Mouse (Mus musculus) neural tube, embryonic 11.5 days (tissue): Measurements from ENCODE around the gene Tmbim7. TPM values are rescaled to one million over a fixed set of nuclear protein-coding genes. Genes with fewer than 3 reads are reported as not detected.

Source experiments
- ATAC-seq: fragments of 200-750 bp; cut with Nextera tagmentation; 2 replicates; pipeline ENCODE4 v1.8.0; 2017; ENCODE audit warnings: moderate number of reproducible peaks, mild to moderate bottlenecking, moderate TSS enrichment, moderate library complexity; ENCODE audit not compliant: insufficient read depth, low FRiP score, low TSS enrichment
- DNase-seq: peaks from one replicate; pipeline ENCODE4 v3.0.0-alpha.2; 2015; ENCODE audit warnings: low spot score
- H3K27ac ChIP-seq: fragments of 300-500 bp; sonication (generic); 2 replicates; pipeline ENCODE4 v1.5.1; 2014; ENCODE audit warnings: low read depth, mild to moderate bottlenecking, low read length
- H3K27me3 ChIP-seq: fragments of 300-500 bp; sonication (generic); 2 replicates; pipeline ENCODE4 v1.6.1; 2014; ENCODE audit warnings: mild to moderate bottlenecking, low read length, mixed read lengths; ENCODE audit not compliant: control insufficient read depth, insufficient read depth
- H3K36me3 ChIP-seq: fragments of 300-500 bp; sonication (generic); 2 replicates; pipeline ENCODE4 v1.6.1; 2014; ENCODE audit warnings: mild to moderate bottlenecking, low read length, moderate library complexity, mixed read lengths; ENCODE audit not compliant: control insufficient read depth, insufficient read depth
- H3K4me1 ChIP-seq: fragments of 300-500 bp; sonication (generic); 2 replicates; pipeline ENCODE4 v1.6.1; 2014; ENCODE audit warnings: low read length, mixed read lengths; ENCODE audit not compliant: control insufficient read depth, insufficient read depth
- H3K4me2 ChIP-seq: fragments of 300-500 bp; sonication (generic); 2 replicates; pipeline ENCODE4 v1.6.1; 2014; ENCODE audit warnings: low read depth, mild to moderate bottlenecking, moderate library complexity
- H3K4me3 ChIP-seq: fragments of 300-500 bp; sonication (generic); 2 replicates; pipeline ENCODE4 v1.5.1; 2014; ENCODE audit warnings: low read depth, low read length
- H3K9ac ChIP-seq: fragments of 300-500 bp; sonication (generic); 2 replicates; pipeline ENCODE4 v1.6.1; 2014; ENCODE audit warnings: mild to moderate bottlenecking, low read length
- H3K9me3 ChIP-seq: fragments of 300-500 bp; sonication (generic); 2 replicates; pipeline ENCODE4 v1.6.1; 2016; ENCODE audit warnings: low read length; ENCODE audit not compliant: control insufficient read depth
- WGBS: fragments of 180-500 bp; shearing (Covaris S2); extraction: QIAGEN DNeasy Blood & Tissue Kit; methylation state at CpG from one replicate; pipeline ENCODE4 v1.1.7; 2014; 5-methylcytosine and 5-hydroxymethylcytosine counted together
- polyA plus RNA-seq: library from polyadenylated mRNA; unstranded; fragments of >200 nt; fragmentation: Nextera tagmentation; extraction: Ambion mirVana; gene quantifications from 2 replicates; pipeline ENCODE4 v1.2.1, GENCODE M21; 2014

Gene Tmbim7
- polyA plus RNA-seq, 1 experiment from 2014 or later, result not detected

DNA sequence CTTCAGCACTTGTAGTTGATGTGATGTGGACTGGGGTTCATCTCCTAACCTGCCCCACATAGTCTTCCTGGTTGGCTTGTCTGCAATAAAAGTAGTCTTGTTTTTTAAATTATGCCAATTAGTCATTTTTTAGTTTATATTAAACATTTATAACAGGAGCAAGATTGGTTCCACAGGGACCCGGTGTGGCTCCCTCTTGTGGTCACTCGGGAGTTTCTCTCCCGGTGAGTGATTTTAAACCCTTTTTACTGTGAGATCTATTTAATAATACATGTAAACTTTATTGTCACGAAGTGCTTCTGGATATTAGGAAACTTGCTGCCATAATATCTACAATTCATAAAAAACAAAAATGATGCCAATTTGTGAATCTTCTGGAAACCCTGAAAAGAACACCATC lies 17.0 kb upstream of the Tmbim7 start:
- DNase-seq (no peak), ATAC-seq (no peak)
- Histone ChIP-seq H3K4me3 (no peak overlapping the region), H3K27ac (no peak overlapping the region), H3K4me2 (no peak overlapping the region), H3K9me3 (no peaks in the 10 kb centered on the region), H3K27me3 (no peaks in the 10 kb centered on the region), H3K9ac (no peak overlapping the region), H3K4me1 (no peaks in the 10 kb centered on the region), H3K36me3 (no peaks in the 10 kb centered on the region; the same call in 1 of the 2 replicates)
- 69% methylated on average over 4 of the region's 4 CpGs for WGBS

DNA sequence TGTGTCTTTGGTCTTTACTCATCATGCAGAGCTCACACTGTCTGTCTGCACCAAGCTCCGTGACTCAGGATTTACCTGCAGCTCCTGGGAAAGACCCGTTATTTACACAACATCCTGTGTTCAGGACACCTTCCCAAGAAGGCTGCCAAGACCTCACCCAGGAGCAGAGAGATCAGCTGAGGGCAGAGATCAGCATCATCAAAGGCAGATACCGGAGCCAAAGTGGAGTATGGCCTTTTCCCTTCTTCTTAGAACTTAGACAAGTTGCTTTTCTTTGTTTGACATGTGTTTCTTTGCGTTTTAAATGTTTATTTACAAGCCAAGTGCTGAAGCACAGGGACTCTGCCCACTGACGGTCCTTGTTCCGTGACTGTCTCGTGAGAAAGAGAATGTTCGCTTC lies 15.7 kb upstream of the Tmbim7 start:
- no peaks in the 10 kb centered on the region for H3K27me3 ChIP-seq
- no peak overlapping the region for H3K4me3 ChIP-seq
- no peak for ATAC-seq
- no peak overlapping the region for H3K27ac ChIP-seq
- H3K4me1 ChIP-seq, result no peaks in the 10 kb centered on the region
- 89% methylated on average over 8 of the region's 8 CpGs for WGBS
- no peaks in the 10 kb centered on the region; the same call in 1 of the 2 replicates for H3K36me3 ChIP-seq
- H3K9me3 ChIP-seq, result no peaks in the 10 kb centered on the region
- H3K9ac ChIP-seq, result no peak overlapping the region
- DNase-seq, result no peak
- no peak overlapping the region for H3K4me2 ChIP-seq

DNA sequence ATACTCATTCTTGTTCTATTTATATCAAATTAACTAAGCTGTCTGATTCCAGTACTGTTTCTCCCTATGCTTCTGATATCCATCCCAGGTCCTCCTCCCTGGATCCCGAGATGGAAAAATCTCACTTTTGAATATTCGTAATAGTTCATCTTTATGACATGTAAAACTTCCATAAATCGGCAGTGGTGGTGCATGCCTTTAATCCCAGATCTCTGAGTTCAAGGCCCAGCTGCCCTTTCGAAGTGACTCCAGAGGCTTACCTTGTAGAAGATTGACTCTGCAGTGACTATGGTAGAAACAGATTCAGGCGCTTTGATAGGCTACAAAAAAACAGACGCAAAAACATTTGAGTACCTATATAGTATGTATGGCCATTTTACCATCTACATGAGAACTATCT lies 6.4 kb upstream of the Tmbim7 start:
- Histone ChIP-seq H3K9me3 (no peaks in the 10 kb centered on the region), H3K4me1 (0 out of 2 replicates have a peak, but pooled peaks cover 4% of the 10 kb centered on the region), H3K36me3 (0 out of 2 replicates have a peak, but pooled peaks cover 3% of the 10 kb centered on the region), H3K27ac (no peak overlapping the region), H3K4me2 (no peak overlapping the region), H3K9ac (no peak overlapping the region), H3K4me3 (no peak overlapping the region), H3K27me3 (no peaks in the 10 kb centered on the region)
- WGBS, result 96% methylated on average over 6 of the region's 6 CpGs
- no peak for DNase-seq
- ATAC-seq, result no peak

DNA sequence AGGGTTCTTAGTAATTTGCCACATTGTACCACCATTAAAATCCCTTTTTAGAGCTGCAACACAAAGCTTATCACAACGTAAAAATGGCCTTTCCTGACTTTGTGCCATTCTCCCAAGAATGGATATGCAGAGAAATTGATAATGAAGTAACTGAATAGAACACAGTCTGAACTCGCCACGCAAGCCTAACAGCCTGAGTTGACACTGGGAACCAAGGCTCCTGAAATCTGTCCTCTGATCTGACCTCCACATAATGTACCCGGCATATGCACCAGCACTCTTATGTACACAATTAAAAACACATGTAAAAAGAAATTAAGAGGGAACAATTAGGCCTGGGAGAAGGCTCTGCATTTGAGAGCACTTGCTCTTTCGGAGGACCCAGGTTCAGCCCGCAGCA lies 5.7 kb upstream of the Tmbim7 start:
- Histone ChIP-seq H3K4me3 (no peak overlapping the region), H3K27ac (no peak overlapping the region), H3K9me3 (no peaks in the 10 kb centered on the region), H3K27me3 (no peaks in the 10 kb centered on the region), H3K36me3 (0 out of 2 replicates have a peak, but pooled peaks cover 3% of the 10 kb centered on the region), H3K9ac (no peak overlapping the region), H3K4me2 (no peak overlapping the region), H3K4me1 (0 out of 2 replicates have a peak, but pooled peaks cover 4% of the 10 kb centered on the region)
- 91% methylated on average over 6 of the region's 6 CpGs for whole genome bisulfite sequencing
- ATAC-seq, result no peak
- DNase-seq, result no peak

DNA sequence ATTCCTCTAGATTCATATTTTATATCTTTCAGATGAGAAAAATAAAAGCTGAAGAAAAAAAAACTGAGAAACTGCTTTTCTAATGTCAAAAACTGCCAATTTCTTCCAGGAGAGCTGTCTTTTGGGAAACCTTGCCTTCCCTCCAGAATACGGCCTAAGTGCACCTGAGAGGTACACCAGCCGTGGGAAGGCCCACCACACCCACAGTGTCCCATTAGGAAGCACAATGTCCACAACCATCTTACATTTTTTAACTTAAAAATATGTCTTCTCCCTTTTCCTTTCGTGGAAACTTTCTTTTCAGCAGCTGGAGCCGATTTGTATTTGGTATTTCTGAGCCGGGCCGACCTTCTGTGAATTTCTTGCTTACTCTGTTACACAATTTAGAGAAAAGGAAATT lies 4.4 kb upstream of the Tmbim7 start:
- Histone ChIP-seq H3K36me3 (0 out of 2 replicates have a peak, but pooled peaks cover 3% of the 10 kb centered on the region), H3K4me1 (0 out of 2 replicates have a peak, but pooled peaks cover 4% of the 10 kb centered on the region), H3K4me3 (peak overlapping the region; percentile 94), H3K9ac (peak overlapping the region; percentile 88), H3K4me2 (peak overlapping the region; percentile 61), H3K27ac (no peak overlapping the region), H3K9me3 (no peaks in the 10 kb centered on the region), H3K27me3 (no peaks in the 10 kb centered on the region)
- DNase-seq (no peak), ATAC-seq (no peak)
- WGBS, result 33% methylated on average over 6 of the region's 6 CpGs

DNA sequence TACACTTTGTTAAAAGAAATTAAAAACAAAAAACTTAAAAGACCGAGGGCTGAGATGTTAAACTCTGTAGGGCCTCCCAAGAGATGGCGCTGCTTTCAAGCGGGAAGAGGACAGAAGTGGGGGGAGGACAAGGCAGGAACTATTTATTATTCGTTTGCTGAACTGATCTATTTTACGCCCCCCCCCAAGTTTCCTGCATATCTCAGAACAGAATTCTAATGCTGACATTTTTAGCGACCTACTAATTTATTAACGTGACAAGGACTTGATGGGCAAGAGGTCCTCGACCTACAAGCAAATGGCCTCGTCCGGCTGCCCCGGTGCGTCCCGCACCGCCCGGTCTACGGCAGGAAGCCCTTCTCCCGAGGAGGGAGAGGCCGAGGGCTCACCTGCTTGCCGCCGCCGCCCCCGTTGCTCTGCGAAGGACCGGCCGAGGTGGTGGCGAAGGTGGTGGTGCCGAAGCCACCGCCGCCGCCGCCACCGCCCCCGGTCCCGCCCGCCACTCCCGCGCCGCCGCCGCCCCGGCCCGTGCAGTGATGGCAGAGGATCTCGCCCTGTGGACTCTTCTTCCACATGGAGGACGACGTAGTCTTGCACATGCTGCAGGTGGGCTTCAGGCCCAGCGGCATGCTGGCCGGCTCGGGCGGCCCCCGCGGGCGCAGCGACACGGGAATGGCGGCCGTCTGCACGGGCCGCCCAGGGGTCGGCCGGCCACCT lies 3.8 kb upstream of the Tmbim7 start:
- H3K9ac ChIP-seq, result peak overlapping the region; percentile 88
- H3K27me3 ChIP-seq, result no peaks in the 10 kb centered on the region
- peak overlapping the region; percentile 77 for H3K27ac ChIP-seq
- WGBS, result under 1% methylated on average over 55 of the region's 60 CpGs
- peak overlapping the region; percentile 94 for H3K4me3 ChIP-seq
- peak; percentile 77 for ATAC-seq
- peak overlapping the region; percentile 61 for H3K4me2 ChIP-seq
- H3K9me3 ChIP-seq, result no peaks in the 10 kb centered on the region
- H3K4me1 ChIP-seq, result 0 out of 2 replicates have a peak, but pooled peaks cover 4% of the 10 kb centered on the region
- 0 out of 2 replicates have a peak, but pooled peaks cover 3% of the 10 kb centered on the region for H3K36me3 ChIP-seq
- peak; percentile 61 for DNase-seq

DNA sequence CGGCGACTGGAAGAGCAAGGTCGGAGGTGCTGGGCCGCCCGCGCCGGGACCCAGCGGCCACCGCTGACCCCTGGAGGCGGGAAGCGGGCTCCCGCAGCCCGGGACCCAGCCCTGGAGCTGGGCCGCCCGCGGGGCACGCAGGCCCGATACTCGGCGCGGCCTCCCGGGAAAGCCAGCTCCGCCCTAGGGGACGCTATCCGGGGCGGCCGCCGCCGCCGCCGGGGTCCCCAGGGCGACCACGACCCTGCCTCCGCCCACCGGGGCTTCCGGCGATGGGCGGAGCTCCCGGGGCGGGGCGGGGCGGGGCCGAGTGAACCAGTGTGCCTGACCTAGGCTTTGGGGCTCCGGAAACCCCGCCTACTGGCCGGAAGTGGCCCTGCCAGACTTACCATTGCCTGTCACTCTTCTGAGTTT lies 3.3 kb upstream of the Tmbim7 start:
- WGBS, result 2% methylated on average over 16 of the region's 46 CpGs

DNA sequence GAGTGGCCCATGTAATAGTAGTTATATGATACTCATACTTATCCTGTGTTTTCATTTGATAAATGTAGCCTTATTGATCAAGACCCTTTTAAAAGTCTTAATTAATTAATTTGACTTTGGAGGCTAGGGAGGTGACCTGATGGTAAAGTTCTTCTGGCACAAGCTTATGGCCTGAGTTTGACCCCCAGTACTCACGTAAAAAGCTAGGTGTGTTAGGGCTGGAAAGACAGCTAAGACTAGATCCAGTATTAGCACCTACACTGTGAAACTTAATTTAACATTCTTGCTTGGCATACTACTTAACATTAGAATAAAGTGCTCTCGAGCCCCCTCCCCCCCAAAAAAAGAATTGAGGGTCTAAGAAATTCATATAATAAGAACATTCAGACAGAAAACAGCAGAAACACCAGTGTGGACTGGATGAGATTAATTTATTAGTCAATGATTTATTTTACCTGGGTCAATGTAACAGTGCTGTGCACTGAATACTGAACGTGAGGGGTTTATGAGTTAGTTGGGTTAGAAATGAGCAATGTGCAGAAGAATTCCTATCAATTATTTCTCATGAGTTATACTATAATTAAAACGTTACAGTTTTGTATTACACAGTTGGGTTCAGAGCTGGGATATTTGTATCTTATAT lies 2.7 kb upstream of the Tmbim7 start:
- Histone ChIP-seq H3K4me3 (no peak overlapping the region; the same call in 1 of the 2 replicates), H3K4me2 (0 out of 2 replicates have a peak overlapping the region, but pooled peaks have one; percentile 7), H3K36me3 (0 out of 2 replicates have a peak, but pooled peaks cover 2% of the 10 kb centered on the region), H3K27me3 (no peaks in the 10 kb centered on the region), H3K9ac (no peak overlapping the region), H3K4me1 (0 out of 2 replicates have a peak, but pooled peaks cover 4% of the 10 kb centered on the region), H3K9me3 (no peaks in the 10 kb centered on the region), H3K27ac (no peak overlapping the region)
- WGBS, result 53% methylated on average over 4 of the region's 4 CpGs
- no peak for DNase-seq
- peak; percentile 25; the same call in 1 of the 2 replicates for ATAC-seq

More for the DNA sequence above, 3.3 kb upstream of the Tmbim7 start:
- peak overlapping the region; percentile 77 for H3K27ac ChIP-seq
- 0 out of 2 replicates have a peak, but pooled peaks cover 3% of the 10 kb centered on the region for H3K36me3 ChIP-seq
- H3K4me2 ChIP-seq, result peak overlapping the region; percentile 61
- peak overlapping the region; percentile 94 for H3K4me3 ChIP-seq
- DNase-seq (peak; percentile 93), ATAC-seq (peak; percentile 98)
- H3K4me1 ChIP-seq, result 0 out of 2 replicates have a peak, but pooled peaks cover 4% of the 10 kb centered on the region
- no peaks in the 10 kb centered on the region for H3K27me3 ChIP-seq
- H3K9me3 ChIP-seq, result no peaks in the 10 kb centered on the region
- H3K9ac ChIP-seq, result peak overlapping the region; percentile 88
